Mouse (Mus musculus) splenic B cell, adult 2 months (primary cell): Measurements from ENCODE around the gene Vps37b.

Experiments used
- DNase-seq: peaks from one replicate; pipeline ENCODE4 v3.0.0-alpha.2; 2011; ENCODE audit warnings: low read depth, low spot score
- H3K27me3 ChIP-seq: 2 replicates; pipeline ENCODE4 v1.6.1; 2012; ENCODE audit warnings: mild to moderate bottlenecking, low read length, moderate library complexity, mixed read lengths; ENCODE audit not compliant: control insufficient read depth, poor library complexity, insufficient read depth, severe bottlenecking
- H3K36me3 ChIP-seq: 2 replicates; pipeline ENCODE4 v1.6.1; 2012; ENCODE audit warnings: mild to moderate bottlenecking, low read length, moderate library complexity, mixed read lengths; ENCODE audit not compliant: control insufficient read depth, poor library complexity, insufficient read depth, severe bottlenecking

Gene Vps37b

DNA sequence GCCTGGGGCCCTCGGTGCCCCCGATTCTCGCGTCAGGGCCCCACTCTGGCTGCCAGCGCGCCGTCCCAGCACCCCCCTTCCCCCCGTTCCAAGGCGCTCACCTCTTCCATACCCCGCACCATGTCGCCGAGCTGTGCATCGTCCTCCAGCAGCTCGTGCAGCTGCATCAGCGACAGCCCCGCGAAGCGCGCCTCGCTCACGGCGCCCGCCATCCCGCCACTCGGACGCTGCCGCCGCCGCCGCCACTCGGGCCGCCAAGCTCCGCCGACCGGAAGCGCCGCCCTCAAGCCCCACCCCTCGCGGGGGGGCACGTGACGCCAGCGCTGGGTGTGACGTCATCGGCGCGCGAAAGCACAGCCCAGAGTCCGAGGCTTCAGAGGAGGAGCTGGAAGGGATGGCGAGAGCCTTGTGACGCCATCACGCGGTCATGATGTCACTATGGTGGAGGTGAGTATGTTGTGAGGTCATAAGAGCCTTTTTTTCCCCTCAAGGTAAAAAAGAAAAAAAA, at the start of gene Vps37b:
Gene Vps37b (minus strand): TSS at position 270 of the 508 bp plus-strand sequence.
- Histone ChIP-seq H3K27me3 (no peaks in the 10 kb centered on the region), H3K36me3 (peaks cover 5% of the 10 kb centered on the region; the same call in 1 of the 2 replicates)
- DNase-seq, result peak; percentile 98

DNA sequence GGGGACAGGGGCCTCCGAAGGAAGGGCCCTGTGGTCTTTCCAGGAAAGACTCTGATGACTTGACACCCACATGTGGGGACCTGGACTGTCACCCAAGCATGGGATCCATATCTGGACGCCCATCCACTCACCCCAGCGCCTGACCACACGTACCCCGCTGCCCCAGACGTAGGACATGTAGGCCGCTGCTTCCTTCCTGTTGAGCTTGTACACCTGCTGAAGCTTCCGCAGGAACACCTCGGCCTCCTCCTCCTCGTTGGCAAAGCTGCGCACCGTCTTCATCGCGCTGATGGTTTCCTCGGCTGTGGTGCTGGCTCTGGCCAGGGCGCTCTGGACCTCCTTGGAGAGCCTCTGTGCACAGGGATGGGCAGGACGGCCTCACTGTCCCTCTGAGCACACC, 47.8 kb upstream of the Vps37b start:
- no peaks in the 10 kb centered on the region for H3K27me3 ChIP-seq
- DNase-seq, result peak; percentile 37
- no peaks in the 10 kb centered on the region for H3K36me3 ChIP-seq

DNA sequence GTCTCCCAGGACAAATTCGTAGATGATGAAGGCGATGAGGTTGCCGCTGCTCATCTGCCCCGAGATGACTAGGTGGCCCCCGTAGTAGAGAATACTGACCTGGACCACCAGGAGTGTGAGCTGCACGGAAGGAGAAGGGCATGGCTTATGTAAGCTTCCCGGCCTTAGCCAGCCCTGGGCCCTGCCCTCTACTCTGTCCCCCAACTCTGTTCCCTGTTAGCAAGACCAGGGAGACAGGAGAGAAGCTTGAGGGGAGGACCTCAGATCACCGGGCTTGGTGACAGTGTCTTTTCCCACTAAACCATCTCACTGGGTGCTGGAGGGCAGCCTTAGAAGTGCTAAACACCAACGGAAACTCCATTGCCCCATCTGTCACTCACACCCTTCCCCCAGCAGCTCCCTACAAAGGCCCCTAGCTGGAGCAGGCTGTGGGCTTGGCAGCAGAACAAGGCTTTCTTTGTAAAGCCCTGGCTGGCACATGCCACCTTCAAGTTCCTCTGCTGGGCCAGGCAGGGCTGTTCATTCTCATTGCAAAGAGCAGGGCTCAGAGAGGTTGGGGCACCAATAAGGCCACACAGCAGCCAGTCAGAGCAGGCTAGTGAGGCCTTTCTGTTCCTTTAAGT, 46.8 kb upstream of the Vps37b start:
- no peaks in the 10 kb centered on the region for H3K27me3 ChIP-seq
- no peak for DNase-seq
- no peaks in the 10 kb centered on the region for H3K36me3 ChIP-seq

DNA sequence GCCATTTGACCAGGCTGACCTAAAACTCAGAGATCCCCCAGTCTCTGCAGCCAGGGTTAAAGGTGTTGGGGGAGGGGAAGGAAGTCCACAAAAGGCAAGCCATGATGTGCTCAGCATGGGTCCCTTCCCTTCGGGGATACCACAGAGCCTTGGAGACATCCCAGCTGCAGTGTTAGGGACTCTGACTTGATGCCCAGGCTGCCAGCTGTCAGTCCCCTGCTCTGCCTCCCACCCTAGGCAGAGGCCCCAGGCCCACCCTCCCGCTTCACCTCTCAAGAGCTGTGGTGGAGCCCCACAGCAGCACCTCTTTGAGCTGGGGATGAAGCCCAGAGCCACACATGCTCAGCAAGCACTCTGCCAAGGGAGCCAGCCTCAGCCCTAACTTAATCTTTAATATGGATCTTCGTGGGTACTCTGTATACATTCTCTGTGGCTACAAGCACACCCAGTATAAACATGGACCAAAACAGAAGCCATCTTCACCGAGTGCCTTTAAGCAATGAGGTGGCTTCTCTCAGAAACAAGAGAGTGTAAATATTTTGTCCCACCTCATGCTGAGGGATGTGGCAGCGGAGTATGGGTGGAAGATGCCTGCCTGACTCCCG, 45.9 kb upstream of the Vps37b start:
- H3K36me3 ChIP-seq, result no peaks in the 10 kb centered on the region
- no peak for DNase-seq
- no peaks in the 10 kb centered on the region for H3K27me3 ChIP-seq

DNA sequence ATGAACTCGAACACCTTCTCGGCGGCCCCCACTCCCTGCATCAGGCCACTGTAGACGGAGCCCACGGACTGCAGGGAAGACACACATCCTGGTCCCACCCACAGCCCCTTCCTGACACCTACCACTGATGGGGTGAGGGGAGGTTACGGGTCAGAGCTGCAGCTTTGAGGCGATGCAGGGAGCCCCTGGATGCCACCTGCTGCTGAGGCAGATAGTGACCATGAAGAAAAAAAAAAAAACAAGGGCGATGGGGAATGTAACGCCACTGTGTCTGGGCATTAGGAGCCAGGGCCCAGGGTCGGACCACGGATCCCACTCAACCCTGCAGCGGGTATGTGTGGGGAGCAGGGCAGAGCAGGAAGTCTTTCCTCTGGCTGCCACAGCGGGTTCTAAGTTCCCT, 45.2 kb upstream of the Vps37b start:
- H3K27me3 ChIP-seq, result no peaks in the 10 kb centered on the region
- H3K36me3 ChIP-seq, result no peaks in the 10 kb centered on the region
- no peak for DNase-seq

DNA sequence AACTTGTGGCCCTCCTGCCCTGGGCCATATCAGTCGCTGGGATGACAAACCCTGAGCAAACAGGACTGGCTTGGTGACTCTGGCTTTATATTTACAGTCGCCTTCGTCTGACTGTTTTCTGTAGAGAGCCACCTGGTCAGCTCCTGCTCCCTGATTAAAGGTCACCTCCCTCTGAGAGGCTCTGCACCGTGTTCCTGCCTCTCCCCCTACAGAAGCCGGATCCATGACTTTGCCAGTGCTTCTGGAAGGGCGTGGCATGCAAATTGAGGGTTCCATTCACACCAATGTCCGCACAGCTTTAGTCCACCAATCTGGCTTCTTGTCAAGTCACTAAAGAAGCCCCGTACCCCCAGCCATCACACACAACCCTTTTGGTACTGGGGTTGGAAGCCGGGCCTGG, 44.5 kb upstream of the Vps37b start:
- no peaks in the 10 kb centered on the region for H3K27me3 ChIP-seq
- no peak for DNase-seq
- no peaks in the 10 kb centered on the region for H3K36me3 ChIP-seq

DNA sequence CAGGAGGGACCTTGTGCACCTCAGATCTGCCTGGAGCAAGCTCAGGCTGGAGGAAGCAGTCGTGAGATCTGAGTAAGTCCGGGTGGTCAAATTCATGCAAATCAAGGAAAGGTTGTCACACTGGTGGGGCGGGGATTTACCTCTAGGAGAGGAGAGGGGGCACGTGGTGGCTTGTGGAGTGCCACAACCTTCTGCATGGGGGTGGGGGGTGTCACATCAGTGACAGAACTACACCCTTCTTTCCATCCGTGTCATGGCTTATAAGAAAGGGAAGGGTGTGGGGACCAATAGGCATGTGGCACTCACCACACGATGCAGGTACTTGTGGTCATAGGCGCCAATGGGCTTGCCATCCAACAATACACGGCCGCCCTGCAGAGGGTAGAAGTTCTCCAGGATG, 43.6 kb upstream of the Vps37b start:
- DNase-seq, result peak; percentile 61
- H3K27me3 ChIP-seq, result no peaks in the 10 kb centered on the region

DNA sequence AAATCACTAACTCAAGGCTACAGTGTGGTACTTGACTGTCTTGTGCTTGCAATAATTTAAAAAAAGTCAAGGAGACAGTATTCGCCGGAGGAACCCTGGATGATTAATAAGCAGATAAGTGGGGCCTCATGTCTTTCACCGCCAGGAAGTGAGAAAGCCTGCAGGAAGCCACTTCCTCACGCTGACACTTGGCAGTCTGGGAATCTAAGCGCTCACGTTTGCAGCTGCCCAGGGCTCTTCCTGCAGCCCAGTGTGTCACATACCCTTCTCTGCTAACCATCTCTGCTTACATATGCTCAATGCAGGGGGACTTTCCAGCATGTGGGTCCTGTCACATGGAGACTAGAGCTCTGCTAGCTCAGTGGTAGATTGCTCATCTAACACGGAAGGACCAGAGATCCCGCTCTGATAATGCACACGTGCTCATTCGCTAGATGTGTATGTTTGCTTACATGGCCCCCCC, 42.8 kb upstream of the Vps37b start:
- H3K36me3 ChIP-seq, result no peaks in the 10 kb centered on the region
- DNase-seq, result peak; percentile 69
- no peaks in the 10 kb centered on the region for H3K27me3 ChIP-seq

More for the DNA sequence above, 43.6 kb upstream of the Vps37b start:
- H3K36me3 ChIP-seq, result no peaks in the 10 kb centered on the region

DNA sequence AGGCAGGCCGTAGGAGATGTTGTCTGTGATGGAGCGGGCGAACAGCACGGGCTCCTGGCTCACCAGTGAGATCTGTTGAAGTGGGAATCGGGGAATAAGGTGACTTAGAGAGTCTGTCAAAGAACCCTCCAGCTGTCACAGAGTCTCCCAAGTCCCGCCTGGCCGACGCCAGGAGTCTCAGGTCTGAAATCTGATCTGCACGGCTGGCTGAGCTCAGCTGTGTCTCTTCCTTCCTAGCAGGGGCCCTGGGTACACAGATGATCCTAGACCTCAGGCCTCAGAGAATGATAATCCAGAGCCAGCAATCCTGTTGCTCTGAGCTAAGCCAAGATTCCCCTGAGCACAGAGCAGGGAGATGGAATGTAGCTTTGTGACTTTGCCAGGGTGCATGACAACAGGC, 41.6 kb upstream of the Vps37b start:
- Histone ChIP-seq H3K36me3 (no peaks in the 10 kb centered on the region), H3K27me3 (no peaks in the 10 kb centered on the region)
- DNase-seq, result no peak

DNA sequence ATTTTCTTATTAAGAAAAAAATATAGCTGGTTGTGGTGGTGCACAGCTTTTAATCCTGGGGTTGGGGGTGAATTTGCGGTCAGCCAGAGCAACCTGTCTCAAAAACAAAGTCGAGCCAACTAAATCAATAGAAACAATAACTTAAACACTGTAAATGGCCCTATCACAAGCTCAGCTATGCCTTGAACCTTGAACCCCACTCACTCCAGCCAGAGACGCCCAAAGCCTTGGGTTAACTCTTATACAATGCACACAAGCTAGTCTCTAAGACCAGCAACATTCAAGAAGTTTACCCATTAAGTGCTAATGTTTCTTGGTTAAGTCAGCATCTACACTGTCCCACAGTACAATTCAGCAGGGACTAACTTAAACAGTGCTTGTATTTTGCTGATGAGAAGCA, 37.6 kb upstream of the Vps37b start:
- Histone ChIP-seq H3K36me3 (no peaks in the 10 kb centered on the region), H3K27me3 (no peaks in the 10 kb centered on the region)
- no peak for DNase-seq

DNA sequence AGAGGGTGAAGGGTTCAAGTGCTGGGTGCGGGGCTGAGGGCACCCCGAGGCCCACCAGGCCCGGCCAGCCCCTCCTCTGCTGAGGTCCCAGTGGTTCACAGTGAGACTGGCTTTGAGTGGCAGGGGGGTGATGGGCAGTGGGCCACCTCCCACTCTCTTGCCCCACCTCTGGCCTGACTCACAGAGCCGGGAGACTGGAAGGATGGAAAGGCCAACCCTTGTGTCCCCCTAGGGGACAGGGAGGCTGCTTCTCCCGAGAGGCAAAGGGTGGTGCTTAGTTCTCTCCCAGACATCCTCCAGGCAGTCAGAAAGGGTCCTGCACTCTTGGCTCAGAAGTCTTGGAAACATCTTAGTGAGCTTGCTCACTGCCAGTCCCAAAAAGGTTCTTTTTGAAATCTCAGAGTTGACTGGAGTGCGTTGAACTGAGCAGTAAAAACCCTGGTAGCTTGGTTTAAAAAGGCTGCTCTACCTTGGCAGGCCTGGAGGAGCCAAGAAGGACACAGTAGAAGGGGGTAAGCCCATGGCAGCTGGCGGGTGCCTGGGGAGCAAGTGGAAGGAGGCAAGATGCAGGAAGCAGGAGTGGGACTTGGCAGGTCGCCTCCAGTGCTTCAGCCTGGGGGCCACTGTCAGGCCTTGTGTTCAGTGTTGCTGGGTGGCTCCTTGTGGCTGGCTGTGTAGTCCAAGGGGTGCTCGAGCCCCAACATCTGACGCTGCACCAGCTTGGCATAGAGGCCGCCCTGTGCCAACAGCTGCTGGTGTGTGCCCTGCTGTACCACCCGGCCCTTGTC, 30.2 kb upstream of the Vps37b start:
- Histone ChIP-seq H3K27me3 (no peaks in the 10 kb centered on the region), H3K36me3 (no peaks in the 10 kb centered on the region)
- DNase-seq, result no peak

DNA sequence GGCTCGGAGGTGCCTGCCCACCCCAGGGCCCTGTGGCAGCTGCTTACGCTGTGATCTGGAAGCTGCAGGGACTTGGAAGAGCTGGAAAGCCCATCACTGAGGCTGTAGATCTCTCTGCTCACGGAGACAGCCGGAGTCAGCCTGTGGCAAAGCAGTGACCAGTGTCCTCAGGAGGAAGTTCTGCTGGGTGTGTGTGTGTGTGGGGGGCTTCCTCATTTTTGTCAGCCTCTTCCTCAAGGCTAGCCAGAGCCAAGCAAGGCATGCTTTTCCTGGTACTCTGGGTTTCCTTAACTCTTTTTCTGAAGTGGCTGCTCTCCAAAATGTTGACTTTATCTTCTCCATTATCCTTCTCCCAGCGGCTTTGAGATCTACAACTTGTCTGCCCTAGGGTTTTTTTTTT, 27.6 kb upstream of the Vps37b start:
- Histone ChIP-seq H3K27me3 (no peaks in the 10 kb centered on the region), H3K36me3 (no peaks in the 10 kb centered on the region)
- peak; percentile 33 for DNase-seq

DNA sequence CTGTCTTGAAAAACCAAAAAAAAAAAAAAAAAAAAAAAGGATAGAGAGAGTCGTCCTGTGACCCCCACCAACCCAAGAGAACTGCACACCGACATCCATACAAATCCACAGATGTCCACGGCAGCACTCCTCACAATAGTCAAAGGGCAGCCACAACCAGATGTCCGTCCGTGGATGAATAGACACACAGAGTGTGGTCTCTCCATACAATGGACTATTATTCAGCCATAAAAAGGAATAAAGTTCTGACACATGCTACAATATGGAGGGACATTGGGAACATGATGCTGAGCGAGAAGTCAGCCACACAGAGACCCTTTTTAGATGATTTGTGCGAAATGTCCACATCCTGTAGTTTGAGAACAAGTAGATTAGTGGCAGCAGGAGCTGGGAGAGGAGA, 26.7 kb upstream of the Vps37b start:
- no peaks in the 10 kb centered on the region for H3K27me3 ChIP-seq
- DNase-seq, result no peak

DNA sequence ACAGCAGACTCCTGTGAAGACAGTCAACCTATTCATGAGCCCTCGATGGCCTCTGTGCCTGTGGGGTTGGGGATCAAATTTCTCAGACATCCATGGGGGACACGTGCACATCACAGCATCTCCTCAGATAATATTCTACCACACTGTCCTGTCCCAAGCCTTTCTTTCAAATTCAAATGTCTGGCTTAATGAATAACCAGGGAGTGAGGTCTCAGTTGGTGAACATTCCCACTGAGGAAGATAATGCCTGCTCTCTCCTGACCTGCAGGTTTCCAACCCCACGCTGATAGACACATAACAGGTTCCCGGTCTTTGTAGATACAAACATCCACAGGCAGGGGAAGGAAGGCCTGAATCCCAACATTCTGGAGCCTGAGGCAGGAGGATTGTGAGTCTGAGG, 24.9 kb upstream of the Vps37b start:
- Histone ChIP-seq H3K36me3 (no peaks in the 10 kb centered on the region), H3K27me3 (no peaks in the 10 kb centered on the region)
- DNase-seq, result no peak

More for the DNA sequence above, 26.7 kb upstream of the Vps37b start:
- H3K36me3 ChIP-seq, result no peaks in the 10 kb centered on the region

DNA sequence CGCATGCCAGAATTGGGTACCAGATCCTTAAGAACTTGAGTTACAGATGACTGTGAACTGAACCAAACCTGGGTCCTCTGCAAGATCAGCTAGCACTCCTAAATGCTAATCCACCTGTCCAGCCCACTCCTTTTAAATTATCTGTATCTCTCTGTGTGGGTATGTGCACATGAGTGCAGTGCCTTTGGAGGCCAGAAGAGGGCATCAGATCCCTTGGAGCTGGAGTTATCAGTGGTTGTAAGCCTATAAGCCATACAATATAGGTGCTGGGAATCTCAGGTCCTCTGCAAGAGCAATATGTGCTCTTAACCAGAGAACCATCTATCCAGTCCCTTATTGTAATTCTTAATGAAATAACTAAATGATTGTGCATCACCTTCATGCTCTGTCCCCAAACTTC, 24.1 kb upstream of the Vps37b start:
- Histone ChIP-seq H3K27me3 (no peaks in the 10 kb centered on the region), H3K36me3 (no peaks in the 10 kb centered on the region)
- peak; percentile 36 for DNase-seq
